In genomic region chr10:18022741-18023347, GRCm38 (mm10) we compare ENCODE assay signal across 8 mouse cellular contexts. TPM values are rescaled to one million over a fixed set of nuclear protein-coding genes. Genes with fewer than 3 reads are reported as not detected.
DNase-seq lines count a peak whose midpoint lies in the region; ATAC-seq and TF ChIP-seq lines count a peak whose summit lies in the region.

TSS of gene Abracl (minus strand) at chr10:18023288.

- no peaks in the 10 kb centered on the region for H3K27me3 ChIP-seq in cerebellum, adult 2 months (ENCODE audit: control insufficient read depth, insufficient read depth, low read length)
- H3K27me3 ChIP-seq in forebrain, postnatal 0 days (ENCODE audit: insufficient read depth, low read length) = no peaks in the 10 kb centered on the region
- no peaks in the 10 kb centered on the region for H3K27me3 ChIP-seq in neural tube, embryonic 15.5 days (replicated peaks)

- peak within 1 kb of the TSS; percentile 69 for H3K4me2 ChIP-seq in forebrain, postnatal 0 days (ENCODE audit: low read depth)
- peak within 1 kb of the TSS; percentile 72 for H3K4me2 ChIP-seq in neural tube, embryonic 15.5 days

- H3K27ac ChIP-seq in cerebellum, adult 2 months (ENCODE audit: insufficient read depth, low read length) = no peak within 1 kb of the TSS
- H3K27ac ChIP-seq in forebrain, postnatal 0 days (ENCODE audit: low read depth, low read length) = peak within 1 kb of the TSS; percentile 94
- H3K27ac ChIP-seq in neural tube, embryonic 15.5 days (replicated peaks) = peak within 1 kb of the TSS; percentile 89

- peak within 1 kb of the TSS; percentile 57 for H3K4me3 ChIP-seq in cerebellum, adult 2 months (replicated peaks; ENCODE audit: insufficient read depth, low read depth, low read length)
- H3K4me3 ChIP-seq in forebrain, postnatal 0 days (ENCODE audit: low read depth, low read length) = peak within 1 kb of the TSS; percentile 69
- H3K4me3 ChIP-seq in lung, adult 2 months (replicated peaks; ENCODE audit: extremely low read depth, low read depth, low read length) = peak within 1 kb of the TSS; percentile 79
- H3K4me3 ChIP-seq in neural tube, embryonic 15.5 days (replicated peaks) = peak within 1 kb of the TSS; percentile 65

- no peak for TF ChIP-seq CTCF in cerebellum, adult 2 months (IDR thresholded peaks at IDR 0.05; ENCODE audit: borderline replicate concordance, insufficient read depth, low read depth, low read length)
- TF ChIP-seq CTCF in forebrain, postnatal 0 days (IDR thresholded peaks at IDR 0.05; ENCODE audit: low read depth) = peak; percentile 55; the same call in 1 of the 2 replicates
- TF ChIP-seq CTCF in lung, adult 2 months (IDR thresholded peaks at IDR 0.05; ENCODE audit: insufficient read depth, low read length) = no peak

- no peak for TF ChIP-seq POLR2A in cerebellum, adult 2 months (IDR thresholded peaks at IDR 0.05; ENCODE audit: borderline replicate concordance, insufficient read depth, low read length)
- TF ChIP-seq POLR2A in lung, adult 2 months (IDR thresholded peaks at IDR 0.05; ENCODE audit: borderline replicate concordance, extremely low read depth, low read depth, low read length) = peak; percentile 76; the same call in 1 of the 2 replicates

- DNase-seq in MEL-GATA-1-ER (ENCODE audit: extremely low read depth, low read depth) = peak; percentile 84
- DNase-seq in cerebellum, adult 2 months = peak; percentile 51 to 55
- DNase-seq in forebrain, postnatal 0 days = peak; percentile 77
- DNase-seq in heart, postnatal 36 days = peak; percentile 67 to 68
- DNase-seq in layer of hippocampus, adult 18-20 months (ENCODE audit: low spot score in 2 of 2) = peak in 1 of 2 experiments; percentile 62
- DNase-seq in lung, adult 2 months = peak; percentile 70
- DNase-seq in testis, postnatal 14 days (ENCODE audit: low spot score) = peak; percentile 75

- ATAC-seq in forebrain, postnatal 0 days = peak; percentile 92
- ATAC-seq in neural tube, embryonic 15.5 days (ENCODE audit: low FRiP score) = peak; percentile 96

- H3K4me1 ChIP-seq in cerebellum, adult 2 months (ENCODE audit: control insufficient read depth, insufficient read depth, low read length) = no peaks in the 10 kb centered on the region; the same call in 1 of the 2 replicates
- no peaks in the 10 kb centered on the region for H3K4me1 ChIP-seq in forebrain, postnatal 0 days (ENCODE audit: insufficient read depth)
- peaks cover 2% of the 10 kb centered on the region; the same call in 1 of the 2 replicates for H3K4me1 ChIP-seq in lung, adult 2 months (ENCODE audit: control insufficient read depth, insufficient read depth, low read length)
- peaks cover 18% of the 10 kb centered on the region; the same call in 1 of the 2 replicates for H3K4me1 ChIP-seq in neural tube, embryonic 15.5 days

- intact Hi-C loops in heart, postnatal 36 days (cut with DNase I) = loop anchor here (2.0 to 5.0 kb wide), 3 partner anchors 32 to 296 kb away; partner anchors contain the start of genes Heca and Reps1

- no peaks in the 10 kb centered on the region for H3K9me3 ChIP-seq in forebrain, postnatal 0 days (ENCODE audit: low read length)
- H3K9me3 ChIP-seq in neural tube, embryonic 15.5 days (replicated peaks) = no peaks in the 10 kb centered on the region

- WGBS in cerebellum, adult 2 months = 0% methylated on average over 37 of the region's 37 CpGs
- 4% methylated on average over 37 of the region's 37 CpGs for WGBS in forebrain, postnatal 0 days
- WGBS in lung, adult 2 months = under 1% methylated on average over 37 of the region's 37 CpGs
- WGBS in neural tube, embryonic 15.5 days = under 1% methylated on average over 36 of the region's 37 CpGs

- H3K9ac ChIP-seq in forebrain, postnatal 0 days = peak within 1 kb of the TSS; percentile 90
- H3K9ac ChIP-seq in neural tube, embryonic 15.5 days (replicated peaks) = peak within 1 kb of the TSS; percentile 78

- H3K36me3 ChIP-seq in forebrain, postnatal 0 days (ENCODE audit: insufficient read depth) = 0 out of 2 replicates have a peak, but pooled peaks cover 4% of the 10 kb centered on the region
- H3K36me3 ChIP-seq in neural tube, embryonic 15.5 days = peaks cover 4% of the 10 kb centered on the region; the same call in 1 of the 2 replicates

RNA-seq across cellular contexts. Expression of gene Abracl, which starts in this region (rescaled TPM):
- 15.7 and 18.2 TPM in 2 replicates for polyA plus RNA-seq in cerebellum, adult 2 months (2012; rRNA removed)
- total RNA-seq in forebrain, postnatal 0 days (2014; rRNA removed) = 39.1 and 95.3 TPM in 2 replicates
- polyA plus RNA-seq in forebrain, postnatal 0 days (2015; fragmentation: Nextera tagmentation; extraction: Ambion mirVana) = 71.2 and 132 TPM in 2 replicates
- 10 to 100 TPM; 26.2 to 30.7 TPM for total RNA-seq in heart, postnatal 36 days (2021)
- total RNA-seq in layer of hippocampus, adult 18-20 months (2021) = 10 to 100 TPM; 31.5 to 32.7 TPM
- polyA plus RNA-seq in lung, adult 2 months (2012; rRNA removed) = 5.9 and 8.4 TPM in 2 replicates
- polyA plus RNA-seq in neural tube, embryonic 15.5 days (2015; fragmentation: Nextera tagmentation; extraction: Ambion mirVana) = 56.5 and 85.4 TPM in 2 replicates
